Mouse (Mus musculus) frontal cortex, postnatal 10 days (tissue): Measurements from ENCODE around the gene Pigl.
"Not testable (repeated sequence)": the region's sequence is repeated elsewhere in the genome, so short reads cannot be mapped to it uniquely, and the experiment has no call there.

Source experiments
- DNase-seq, 2 experiments: peaks; one replicate each; pipeline ENCODE4 v3.0.0; 2022; ENCODE audit warnings: low spot score in 2 of 2, mixed read lengths in 1 of 2

The Pigl gene

GRCm38 (mm10) chr11:62467289-62467688, 9.0 kb downstream of the Pigl start:
- DNase-seq, result not testable (repeated sequence)

GRCm38 (mm10) chr11:62470451-62470850, 12.2 kb downstream of the Pigl start:
- no peak for DNase-seq

DNA sequence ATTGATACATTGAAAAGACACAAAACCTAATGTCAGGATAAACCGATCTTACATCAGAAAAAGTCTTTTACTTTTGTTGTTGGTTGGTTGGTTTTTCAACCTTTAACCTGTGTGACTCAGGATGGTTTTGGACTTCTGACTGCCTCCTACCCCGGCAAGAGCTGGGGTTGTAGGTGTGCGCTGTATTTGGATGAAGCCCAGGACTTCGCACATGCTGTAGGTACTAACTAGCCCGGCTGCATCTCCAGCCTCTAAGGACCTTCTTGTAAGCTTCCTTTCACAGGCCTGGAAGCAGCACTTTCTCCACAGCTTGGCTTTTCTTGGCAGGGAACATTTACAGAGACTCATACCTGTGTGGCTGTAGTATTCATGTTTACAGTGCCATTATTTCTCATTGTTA, 15.3 kb downstream of the Pigl start:
- no peak for DNase-seq

DNA sequence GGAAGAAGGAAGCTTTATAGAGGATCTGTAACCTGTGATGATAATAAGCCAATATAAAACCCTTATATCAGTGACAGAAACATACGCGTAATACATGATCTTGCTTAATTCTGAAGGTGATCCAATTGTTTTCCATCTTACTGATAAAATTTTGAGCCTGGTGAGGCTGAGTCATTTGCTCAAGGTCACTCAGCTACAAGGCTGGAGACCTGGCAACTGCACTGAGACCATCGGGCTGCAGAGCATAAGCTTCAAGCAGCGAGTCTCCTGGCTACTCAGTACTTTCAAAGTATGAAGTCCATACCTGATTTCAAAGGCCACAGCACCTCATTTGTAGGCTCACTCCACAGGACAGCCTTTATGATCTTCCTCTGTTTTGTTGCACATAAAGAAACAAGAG, 17.9 kb downstream of the Pigl start:
- DNase-seq, result no peak

- DNase-seq, result no peak
Observed at GRCm38 (mm10) chr11:62478931-62479330, 20.7 kb downstream of the Pigl start.

DNA sequence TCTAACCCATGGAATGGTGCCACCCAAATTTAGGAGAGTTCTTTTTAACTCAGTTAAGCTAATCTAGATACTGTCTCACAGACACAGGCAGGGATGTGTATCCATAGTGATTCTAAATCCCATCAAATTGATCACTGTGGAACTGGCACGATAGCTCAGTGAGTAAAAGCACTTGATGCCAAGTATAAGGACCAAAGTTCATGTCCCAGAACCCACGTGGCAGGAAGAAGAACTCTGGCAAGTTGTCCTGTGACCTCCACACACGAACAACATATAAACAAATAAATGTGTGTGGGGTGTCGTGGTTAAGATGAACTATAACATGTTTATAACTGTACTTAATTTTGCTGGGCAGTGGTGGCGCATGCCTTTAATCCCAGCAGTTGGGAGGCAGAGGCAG, 21.3 kb downstream of the Pigl start:
- DNase-seq, result no peak

GRCm38 (mm10) chr11:62486949-62487348, 28.7 kb downstream of the Pigl start:
- no peak for DNase-seq

DNA sequence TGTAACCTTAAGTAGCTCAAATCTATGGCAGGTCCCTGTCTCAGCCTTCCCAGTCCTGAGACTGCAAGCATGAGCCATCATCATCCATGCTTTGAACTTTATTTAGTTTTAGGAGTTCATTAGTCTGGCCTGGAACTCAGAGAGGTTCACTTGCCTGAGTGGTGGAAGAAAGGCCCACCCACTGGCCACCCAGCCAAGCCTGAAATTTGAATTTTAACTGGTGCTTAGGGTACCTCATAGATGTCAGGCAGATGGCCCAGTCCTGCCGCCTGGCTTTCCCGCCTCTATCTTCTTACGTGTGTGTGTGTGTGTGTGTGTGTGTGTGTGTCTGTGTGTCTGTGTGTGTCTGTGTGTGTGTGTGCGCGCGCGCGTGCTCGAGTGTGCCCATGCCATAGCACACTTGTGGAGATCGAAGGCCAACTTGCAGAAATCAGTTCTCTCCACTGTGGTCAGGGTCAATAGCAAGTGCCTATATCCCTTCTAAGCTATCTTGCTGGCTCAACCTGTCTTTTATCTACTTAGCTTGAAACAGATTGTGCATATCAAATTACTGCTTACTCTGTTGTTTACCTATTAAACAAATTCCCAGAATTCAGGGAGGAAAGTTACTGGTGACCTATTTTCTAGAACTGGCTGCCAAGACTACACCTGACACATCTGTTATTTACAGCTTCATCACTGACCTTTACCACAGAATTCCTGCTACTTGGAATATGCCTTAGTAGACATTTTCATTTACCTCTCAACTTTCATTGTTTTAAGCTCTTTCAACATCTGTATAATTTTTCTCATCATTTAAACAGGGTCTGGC, 29.5 kb downstream of the Pigl start:
- no peak for DNase-seq

- no peak for DNase-seq
Observed at GRCm38 (mm10) chr11:62493701-62494100, 35.4 kb downstream of the Pigl start.

GRCm38 (mm10) chr11:62494754-62495275, 36.6 kb downstream of the Pigl start:
- peak; percentile 13 to 24 for DNase-seq

- DNase-seq, result no peak
Observed at GRCm38 (mm10) chr11:62495276-62495801, 37.1 kb downstream of the Pigl start.

DNA sequence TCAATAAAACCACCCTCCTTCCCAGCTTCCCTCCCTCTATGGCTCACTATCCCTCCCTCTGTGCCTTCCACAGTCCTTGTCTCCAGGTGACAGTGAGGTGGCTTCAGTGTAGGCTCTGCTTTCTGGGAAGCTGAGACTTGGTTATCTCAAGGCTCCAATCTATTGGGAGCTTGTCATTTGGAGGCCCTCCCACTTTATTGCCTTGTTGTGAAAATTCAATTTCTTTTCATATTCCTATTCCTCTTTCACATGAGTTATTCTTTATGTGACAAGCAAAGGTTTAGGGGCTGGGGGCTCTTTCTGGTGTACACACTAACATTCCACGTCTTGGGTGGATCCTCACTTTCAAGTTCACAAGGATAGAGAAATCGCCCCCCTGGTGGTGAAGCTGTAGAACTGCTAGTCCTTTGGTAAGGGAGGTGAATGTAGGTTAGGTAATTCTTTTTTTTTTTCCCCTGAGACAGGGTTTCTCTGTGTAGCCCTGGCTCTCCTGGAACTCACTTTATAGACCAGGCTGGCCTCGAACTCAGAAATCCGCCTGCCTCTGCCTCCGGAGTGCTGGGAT, 38.0 kb downstream of the Pigl start:
- DNase-seq, result no peak

GRCm38 (mm10) chr11:62497181-62497580, 38.9 kb downstream of the Pigl start:
- no peak for DNase-seq

- no peak for DNase-seq
Observed at GRCm38 (mm10) chr11:62498802-62499201, 40.5 kb downstream of the Pigl start.

GRCm38 (mm10) chr11:62500529-62500928, 42.3 kb downstream of the Pigl start:
- no peak for DNase-seq

- DNase-seq, result no peak
Observed at GRCm38 (mm10) chr11:62507683-62508082, 49.4 kb downstream of the Pigl start.

GRCm38 (mm10) chr11:62508365-62508764, 50.1 kb downstream of the Pigl start:
- not testable (repeated sequence) for DNase-seq

DNA sequence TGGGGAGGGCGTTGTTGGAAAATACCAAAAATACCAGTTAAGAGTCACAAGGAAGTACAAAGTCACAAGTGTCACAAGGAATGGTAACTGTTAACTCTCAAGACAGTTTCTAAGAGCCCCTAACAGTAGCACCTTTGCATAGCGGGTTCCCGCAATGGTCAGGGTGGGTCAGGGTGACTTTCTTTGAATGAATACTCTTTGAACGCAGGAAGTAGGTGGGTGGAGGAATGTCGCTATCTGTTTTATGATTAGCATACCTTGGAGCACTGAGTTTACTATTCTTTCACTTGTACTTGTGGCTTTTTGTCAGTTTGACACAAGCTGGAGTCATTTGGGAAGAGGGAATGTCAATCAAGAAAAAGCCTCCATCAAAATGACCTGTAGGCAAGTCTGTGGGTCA, 50.6 kb downstream of the Pigl start:
- not testable (repeated sequence) for DNase-seq

- no peak for DNase-seq
Observed at GRCm38 (mm10) chr11:62509571-62509970, 51.3 kb downstream of the Pigl start.

- no peak for DNase-seq
Observed at GRCm38 (mm10) chr11:62510956-62511355, 52.7 kb downstream of the Pigl start.

- no peak for DNase-seq
Observed at GRCm38 (mm10) chr11:62511444-62512202, 53.4 kb downstream of the Pigl start.

DNA sequence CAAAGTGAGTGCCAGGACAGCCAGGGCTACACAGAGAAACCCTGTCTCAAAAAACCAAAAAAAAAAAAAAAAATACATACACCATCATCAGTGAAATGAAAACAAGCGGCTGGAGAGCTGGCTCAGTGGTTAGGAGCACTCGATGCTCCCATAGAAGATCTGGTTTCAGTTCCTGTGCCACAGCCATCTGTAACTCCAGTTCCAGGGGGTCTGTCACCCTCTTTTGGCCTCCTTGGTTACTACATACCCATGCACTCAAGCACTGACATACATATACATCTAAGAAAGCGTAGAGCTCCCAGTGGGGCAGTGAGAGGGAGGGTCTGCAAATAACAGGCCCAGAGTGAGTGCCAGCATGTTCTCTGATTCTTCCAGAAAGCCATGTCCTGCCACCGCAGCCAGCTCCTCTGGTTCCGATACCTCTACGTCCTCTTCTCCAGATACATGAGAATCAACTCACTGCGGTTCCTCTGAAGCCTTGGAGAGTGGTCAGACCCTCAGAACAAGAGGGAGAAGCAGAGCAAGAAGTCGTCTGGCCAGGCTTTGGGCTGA, 54.3 kb downstream of the Pigl start:
- DNase-seq, result no peak
